Mouse (Mus musculus): Measurements from ENCODE around the gene Rnps1.
"Not testable (repeated sequence)": the region's sequence is repeated elsewhere in the genome, so short reads cannot be mapped to it uniquely, and the experiment has no call there.

The Rnps1 gene

DNA sequence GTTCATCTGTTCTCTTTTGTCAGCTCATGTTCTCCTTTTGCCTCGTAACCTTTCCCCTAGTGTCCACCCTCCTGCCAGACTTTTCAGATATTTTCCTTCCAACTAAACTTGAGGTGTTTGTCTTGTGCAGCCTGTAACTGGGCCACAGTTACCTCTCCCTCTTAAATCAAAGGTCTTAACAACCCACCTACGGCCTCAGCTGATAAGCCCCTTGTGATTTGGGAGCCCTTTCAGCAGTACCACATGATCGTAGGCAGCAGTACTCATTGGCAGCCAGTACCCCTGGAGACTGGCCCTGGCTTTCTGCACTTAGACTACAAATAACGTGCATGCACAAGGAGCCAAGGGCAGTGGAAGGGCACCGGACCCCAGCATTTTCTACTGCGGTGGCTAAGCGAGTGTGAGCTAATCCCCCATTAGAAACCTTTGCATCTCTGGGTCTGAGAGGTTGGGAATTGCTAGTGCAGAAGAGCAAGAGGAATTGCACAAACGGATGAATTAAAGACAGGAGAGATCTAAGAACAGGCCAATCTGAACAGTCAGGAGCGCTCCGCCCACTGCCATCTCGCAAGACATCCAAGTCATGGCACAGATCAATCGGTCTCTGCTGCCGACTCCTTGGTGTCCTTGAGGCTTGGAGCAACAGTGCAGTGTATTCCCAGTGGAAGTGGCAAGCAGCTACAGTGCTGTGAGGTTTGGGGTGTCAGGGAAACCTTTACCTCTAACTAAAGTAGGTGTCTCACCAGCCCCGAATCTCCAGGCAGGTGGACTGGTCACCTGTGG, 15.0 kb downstream of the Rnps1 start:
- no peak for DNase-seq

GRCm38 (mm10) chr17:24437016-24437415, 22.7 kb downstream of the Rnps1 start:
- no peak for DNase-seq

DNA sequence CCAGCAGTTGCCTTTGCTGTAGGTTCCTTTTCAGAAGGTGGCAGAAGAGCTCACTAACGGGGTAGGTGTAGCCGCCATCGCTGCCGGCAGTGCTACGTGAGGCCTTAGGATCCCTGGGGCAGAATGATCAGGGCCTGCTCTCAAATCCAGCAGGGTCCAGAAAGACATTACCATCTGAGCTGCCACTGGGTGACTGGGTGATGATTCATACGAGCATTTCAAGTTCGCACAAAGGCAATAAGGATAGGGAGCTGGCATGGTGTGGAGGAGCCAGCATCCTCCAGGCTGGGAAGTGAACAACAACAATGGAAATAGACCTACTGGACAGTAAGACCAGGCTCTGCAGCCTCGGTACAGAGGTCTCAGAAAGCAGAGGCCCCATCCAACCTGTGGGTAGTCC, 26.0 kb downstream of the Rnps1 start:
- no peak for DNase-seq

- DNase-seq = no peak
Observed at GRCm38 (mm10) chr17:24441148-24441547, 26.8 kb downstream of the Rnps1 start.

- no peak for DNase-seq
Observed at GRCm38 (mm10) chr17:24442107-24442506, 27.7 kb downstream of the Rnps1 start.

DNA sequence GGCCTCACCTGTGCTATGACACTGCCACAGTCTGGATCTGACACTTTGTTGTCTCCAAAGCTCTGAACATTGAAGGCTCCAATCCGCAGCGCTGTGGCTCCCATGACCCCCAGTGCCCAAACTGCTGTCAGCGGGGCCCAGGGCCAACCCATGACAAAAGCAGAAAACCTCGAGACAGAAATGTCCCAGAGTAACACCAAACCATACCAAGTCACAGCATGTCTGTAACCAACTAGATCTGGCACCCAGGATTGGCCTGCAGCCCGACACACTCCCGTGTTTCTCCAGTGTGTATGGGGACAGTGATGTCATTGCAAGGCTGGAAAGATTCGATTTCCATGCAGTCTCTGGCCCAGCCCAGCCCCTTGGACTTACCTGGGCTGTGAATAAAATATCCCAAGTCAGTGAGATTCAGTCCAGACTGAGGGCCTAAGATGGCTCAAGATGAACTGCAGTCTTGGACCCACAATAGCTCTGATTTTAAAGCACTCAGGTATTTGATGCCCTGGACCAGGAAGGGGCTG, 28.3 kb downstream of the Rnps1 start, which contains the start of gene Dnase1l2:
Gene Dnase1l2 (minus strand): TSS at position 474 of the 524 bp plus-strand sequence.
- no peak for DNase-seq

GRCm38 (mm10) chr17:24443409-24443808, 29.0 kb downstream of the Rnps1 start:
- peak; percentile 51 for DNase-seq

- DNase-seq = no peak
Observed at GRCm38 (mm10) chr17:24446590-24446989, 32.2 kb downstream of the Rnps1 start.

DNA sequence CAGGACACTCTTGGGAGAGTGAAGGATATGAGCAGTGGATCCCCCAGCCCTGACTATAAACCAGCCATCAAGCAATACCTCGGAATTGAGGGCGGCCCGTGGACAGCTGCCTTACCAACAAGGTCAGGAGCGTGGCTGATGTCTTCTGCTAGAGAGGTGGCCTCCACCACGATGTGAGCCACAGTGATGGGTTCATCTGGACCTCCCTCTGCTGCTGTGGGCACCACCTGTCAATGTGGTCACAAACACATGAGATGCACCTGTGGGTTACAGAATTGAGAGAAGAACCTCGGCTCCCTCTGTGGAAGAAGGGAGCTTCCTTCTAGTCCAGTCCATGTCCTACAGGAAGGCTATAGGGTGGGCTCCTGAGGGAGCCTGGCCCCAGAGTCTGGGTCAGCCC, 35.1 kb downstream of the Rnps1 start:
- DNase-seq = no peak

GRCm38 (mm10) chr17:24451220-24451619, 36.9 kb downstream of the Rnps1 start:
- no peak for DNase-seq

- no peak for DNase-seq
Observed at GRCm38 (mm10) chr17:24453372-24453771, 39.0 kb downstream of the Rnps1 start.

DNA sequence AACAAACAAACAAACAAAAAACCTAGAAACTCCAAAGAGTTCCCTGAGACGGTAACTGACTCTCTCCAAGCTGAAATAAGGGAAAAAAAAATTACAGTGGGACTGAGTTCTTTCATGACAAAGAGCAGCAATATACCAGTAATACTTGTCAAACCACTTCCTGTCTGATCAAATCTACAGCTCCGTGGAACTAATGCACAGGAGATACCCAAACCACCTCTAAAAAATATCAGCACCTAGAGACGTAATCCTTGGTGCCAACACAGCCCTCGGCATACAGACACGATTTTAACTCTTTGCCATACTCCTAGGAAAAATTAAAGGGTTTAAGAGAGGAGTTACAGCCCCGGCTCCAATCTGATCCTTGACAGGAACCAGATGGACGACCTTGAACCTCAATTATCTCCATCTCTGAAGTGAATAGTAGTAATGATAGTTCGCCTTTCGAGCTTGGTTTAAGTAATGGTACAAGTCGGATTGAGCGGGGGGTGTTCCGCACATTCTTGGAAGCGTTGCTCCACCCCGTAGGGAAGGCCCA, 39.9 kb downstream of the Rnps1 start:
- no peak for DNase-seq

DNA sequence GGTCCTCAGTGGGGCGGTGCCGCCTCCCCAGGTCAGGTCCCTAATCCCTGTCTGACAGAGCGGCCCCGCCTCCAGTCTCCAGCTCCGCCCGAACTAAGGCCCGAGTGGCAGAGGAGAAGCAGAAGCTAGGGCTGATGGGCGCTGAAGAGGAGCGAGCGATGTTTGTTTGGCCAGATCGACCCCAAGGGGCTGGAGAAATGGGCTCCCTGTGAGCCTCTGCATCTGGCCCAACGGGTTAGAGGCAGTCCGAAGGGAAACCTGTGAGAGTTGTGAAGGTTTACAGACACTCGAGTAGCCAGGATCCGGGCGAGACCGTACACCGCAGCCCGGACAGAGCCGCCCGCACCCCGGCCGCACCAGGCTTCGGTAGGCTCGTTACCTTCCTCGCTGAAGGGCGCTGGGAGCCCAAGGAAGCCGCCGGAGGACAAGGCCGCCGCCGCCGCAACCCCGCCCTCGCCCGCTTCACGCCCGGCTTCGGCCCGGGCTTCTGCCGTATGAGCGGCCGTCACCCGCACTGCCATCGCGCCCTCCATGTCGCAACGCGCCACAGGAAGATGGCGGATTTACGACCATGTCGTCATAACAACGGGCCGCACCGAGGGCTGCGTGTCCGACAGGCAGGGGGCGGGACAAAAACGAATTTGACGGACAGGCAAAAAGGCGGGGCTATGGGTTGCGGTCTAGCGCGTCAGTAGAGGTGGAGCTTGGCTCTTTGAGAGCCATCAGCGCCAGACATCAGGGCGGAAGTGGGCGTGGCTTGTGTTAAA, 40.6 kb downstream of the Rnps1 start:
- peak; percentile 99 for DNase-seq

- DNase-seq = not testable (repeated sequence)
Observed at GRCm38 (mm10) chr17:24455523-24456206, 41.3 kb downstream of the Rnps1 start.

- DNase-seq = no peak
Observed at GRCm38 (mm10) chr17:24461580-24461979, 47.2 kb downstream of the Rnps1 start.

DNA sequence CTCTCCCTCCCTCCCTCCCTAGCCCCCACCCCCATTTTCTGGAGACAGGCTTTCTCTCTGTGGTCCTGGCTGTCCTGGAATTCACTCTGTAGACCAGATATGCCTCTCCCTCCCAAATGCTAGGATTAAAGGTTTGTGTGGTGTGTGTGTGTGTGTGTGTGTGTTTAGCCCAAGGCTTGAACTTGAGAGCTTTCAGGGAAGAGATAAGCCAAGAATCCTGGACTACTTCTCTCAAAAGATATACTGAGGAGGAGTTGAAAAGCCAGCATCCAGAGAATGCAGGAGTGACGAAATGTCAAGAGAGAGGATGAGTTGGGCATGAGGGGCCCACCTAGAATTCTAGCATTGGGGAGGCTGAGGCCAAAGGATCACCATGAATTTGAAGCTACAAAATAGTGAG, 48.6 kb downstream of the Rnps1 start:
- DNase-seq = no peak

GRCm38 (mm10) chr17:24463374-24464133, 49.2 kb downstream of the Rnps1 start:
- no peak for DNase-seq

DNA sequence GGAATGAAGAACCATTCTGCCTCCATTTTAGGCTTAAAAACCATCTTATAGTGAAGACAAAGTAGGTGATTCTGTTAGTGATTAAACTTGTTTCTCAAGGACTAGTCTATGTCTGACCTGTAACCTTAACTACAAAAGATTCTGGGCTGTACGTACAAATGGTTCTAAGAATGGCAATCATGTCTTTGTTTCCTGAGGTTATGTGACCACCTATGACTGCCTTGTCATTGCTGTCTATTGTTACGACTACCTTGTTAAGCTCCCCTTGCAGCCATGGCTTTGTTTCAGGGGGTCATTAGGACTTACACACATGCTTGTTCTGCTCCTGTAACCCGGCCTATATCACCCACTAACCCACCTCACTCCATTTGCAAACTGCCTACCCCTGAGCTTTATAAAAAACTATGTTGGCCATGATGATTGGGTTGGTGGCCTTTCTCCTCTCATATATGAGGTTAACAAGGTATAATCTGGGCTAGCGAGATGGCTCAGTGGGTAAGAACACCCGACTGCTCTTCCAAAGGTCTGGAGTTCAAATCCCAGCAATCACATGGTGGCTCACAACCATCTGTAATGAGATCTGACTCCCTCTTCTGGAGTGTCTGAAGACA, 54.4 kb downstream of the Rnps1 start:
- DNase-seq = no peak

- DNase-seq = no peak
Observed at GRCm38 (mm10) chr17:24469336-24469909, 55.1 kb downstream of the Rnps1 start.

GRCm38 (mm10) chr17:24469910-24470602, 55.7 kb downstream of the Rnps1 start, which contains the start of the genes E4f1 and Pgp:
TSS of gene E4f1 (minus strand) at chr17:24470313.
TSS of gene Pgp (plus strand) at chr17:24470392.
- DNase-seq = peak; percentile 100

All from right cerebral cortex, adult 18-20 months (tissue).